Mouse (Mus musculus) lung, postnatal 36 days (tissue): ENCODE measurements around the gene Tcf7.

Experiments used
- DNase-seq: peaks from one replicate; pipeline ENCODE4 v3.0.0; 2022; ENCODE audit warnings: mixed read lengths

Gene Tcf7

GRCm38 (mm10) chr11:52267271-52267670, 15.5 kb downstream of the Tcf7 start:
- DNase-seq, result no peak

GRCm38 (mm10) chr11:52265616-52266307, 17.1 kb downstream of the Tcf7 start:
- DNase-seq, result no peak

DNA sequence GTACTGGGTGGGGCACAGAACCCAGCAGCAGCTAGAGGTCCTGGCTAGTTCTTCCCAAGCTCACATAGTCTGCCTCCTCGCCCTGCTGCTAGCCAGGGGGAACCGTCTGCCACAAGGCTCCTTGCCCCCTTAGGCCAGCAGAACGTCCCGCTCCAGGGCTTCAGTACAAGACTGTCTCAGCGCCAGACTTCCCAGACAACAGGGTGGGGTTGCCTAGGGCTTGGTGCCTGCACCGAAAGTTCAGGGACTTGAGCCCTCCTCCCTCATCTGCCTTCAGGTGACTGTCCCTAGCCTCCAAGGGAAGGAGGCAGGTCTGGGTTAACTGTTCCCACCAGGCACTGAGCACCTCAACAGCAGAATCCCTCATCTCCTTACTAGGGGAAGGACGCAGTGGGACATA, 17.9 kb downstream of the Tcf7 start:
- no peak for DNase-seq

- DNase-seq, result no peak
Measured at GRCm38 (mm10) chr11:52262338-52262737, 20.5 kb downstream of the Tcf7 start.

DNA sequence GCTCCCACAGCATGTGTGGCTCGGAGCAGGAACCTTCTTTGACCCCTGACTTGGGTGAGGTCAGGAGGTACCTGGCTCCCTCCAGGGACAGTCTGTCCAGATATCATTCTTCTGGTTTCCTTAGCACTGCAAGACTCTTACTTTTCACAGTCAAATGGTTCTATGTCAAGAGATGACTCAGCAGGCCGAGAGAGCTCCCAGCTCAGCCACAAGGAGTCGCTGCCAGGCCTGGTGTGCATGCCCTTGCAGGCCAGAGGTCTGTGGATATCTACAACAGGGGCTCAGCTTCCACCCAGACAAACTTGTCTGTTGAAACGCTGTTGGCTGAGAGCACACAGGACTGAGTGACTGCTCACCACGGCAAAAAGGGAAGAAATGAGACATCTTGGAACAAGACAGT, 20.9 kb downstream of the Tcf7 start:
- peak; percentile 88 for DNase-seq

- no peak for DNase-seq
Measured at GRCm38 (mm10) chr11:52260878-52261277, 21.9 kb downstream of the Tcf7 start.

GRCm38 (mm10) chr11:52258711-52259110, 24.1 kb downstream of the Tcf7 start:
- no peak for DNase-seq

DNA sequence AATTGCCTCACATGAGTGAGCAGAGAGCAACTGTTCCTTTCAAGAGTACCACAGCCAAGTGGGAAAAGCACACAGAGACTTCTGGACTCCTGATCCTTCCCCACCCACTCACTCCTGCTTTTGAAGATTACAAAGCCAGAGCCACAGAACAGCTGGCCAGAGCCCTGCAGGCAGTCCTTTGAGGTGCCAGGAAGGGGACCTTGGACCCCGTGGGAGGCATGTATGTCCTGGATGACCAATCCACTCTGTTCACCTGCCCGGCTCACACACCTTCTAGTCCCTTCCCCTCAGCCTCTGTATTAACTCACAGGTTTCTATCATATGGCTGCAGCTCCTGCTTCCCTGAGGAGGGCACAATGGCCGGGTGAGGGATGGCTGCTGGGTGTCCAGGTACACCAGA, 25.4 kb downstream of the Tcf7 start:
- no peak for DNase-seq

GRCm38 (mm10) chr11:52255077-52255476, 27.7 kb downstream of the Tcf7 start:
- no peak for DNase-seq

DNA sequence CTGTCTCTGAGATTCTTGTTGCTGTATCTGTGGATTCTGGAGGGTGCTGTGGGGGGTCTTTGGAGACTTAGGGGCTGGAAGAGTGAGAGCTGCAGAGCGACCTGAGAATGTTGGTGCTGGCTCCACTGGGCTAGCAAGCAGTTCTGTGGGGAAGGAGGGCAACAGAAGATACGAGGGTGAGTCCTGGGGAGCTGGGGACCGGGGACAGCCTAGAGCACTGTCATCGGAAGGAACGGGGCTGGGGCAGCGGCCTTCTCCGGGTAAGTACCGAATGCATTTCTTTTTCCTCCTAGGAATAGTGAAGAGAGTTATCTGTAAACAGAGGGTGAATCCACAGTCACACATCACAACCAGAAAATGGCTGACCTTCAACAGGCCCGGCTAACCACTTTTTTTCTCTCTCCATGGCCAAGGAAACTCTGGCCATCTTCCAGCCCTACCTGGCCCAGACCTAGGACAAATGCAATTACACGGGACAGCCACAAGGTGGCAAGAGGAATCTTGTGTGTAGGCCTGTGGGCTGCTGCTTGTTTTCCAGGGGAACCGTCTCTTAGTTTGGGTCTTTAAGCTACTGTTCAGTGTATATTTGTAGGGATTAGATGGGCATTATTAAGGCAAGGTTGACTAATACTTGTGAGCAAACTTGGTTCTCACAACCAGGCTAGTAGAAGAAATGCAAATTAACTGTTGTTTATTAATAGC, 29.0 kb downstream of the Tcf7 start:
- DNase-seq, result peak; percentile 84

DNA sequence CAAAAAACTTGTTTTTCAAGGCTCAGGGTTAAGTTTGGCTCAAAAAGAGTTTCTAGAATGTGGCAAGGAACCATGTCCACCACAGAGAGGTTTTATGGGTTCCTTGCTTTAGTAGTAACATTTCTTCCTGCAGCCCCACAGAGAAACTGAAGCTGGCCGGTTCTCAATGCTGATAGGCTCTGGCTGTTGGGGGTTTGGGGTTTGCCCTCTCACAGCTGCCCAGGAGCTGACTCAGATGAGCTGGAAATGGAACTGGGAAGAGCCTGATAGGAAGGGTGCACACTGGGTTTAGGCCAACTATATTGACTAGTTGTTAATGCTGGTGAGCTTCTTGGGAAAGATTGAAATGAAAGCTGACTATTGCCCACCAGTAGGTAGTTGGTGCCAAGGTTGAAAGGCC, 30.1 kb downstream of the Tcf7 start:
- no peak for DNase-seq

GRCm38 (mm10) chr11:52251770-52252169, 31.0 kb downstream of the Tcf7 start:
- DNase-seq, result no peak

GRCm38 (mm10) chr11:52249452-52249851, 33.4 kb downstream of the Tcf7 start:
- no peak for DNase-seq

DNA sequence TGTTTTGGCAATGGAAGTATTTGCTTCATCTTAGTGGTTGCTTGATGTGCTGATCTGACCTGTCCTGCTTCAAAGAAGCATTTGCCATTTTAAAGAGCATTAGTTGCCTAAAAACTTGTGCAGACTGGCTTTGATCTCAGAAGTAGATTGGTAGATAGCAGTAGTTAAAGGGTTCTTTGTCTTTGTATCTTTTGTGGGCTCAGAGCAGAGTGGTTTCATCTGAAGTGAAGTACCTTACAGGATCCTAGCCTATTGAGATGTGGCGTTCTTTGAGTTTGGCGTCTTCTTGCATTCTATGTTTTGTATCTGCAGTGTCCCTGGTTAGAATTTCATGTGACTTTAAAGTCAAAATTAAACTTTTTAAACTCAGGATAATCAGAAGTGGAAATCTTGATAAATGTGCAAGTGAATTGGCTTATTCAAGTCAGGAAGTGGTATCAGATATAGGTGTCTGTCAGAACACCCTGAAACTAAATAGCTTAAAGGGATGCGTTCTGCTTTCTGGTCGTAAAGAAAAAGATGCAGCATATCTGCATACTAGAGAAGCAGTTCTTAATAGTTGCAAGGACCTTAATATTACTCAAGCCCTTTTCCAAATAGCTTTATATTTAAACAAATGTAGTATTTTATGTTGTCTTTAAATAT, 41.8 kb downstream of the Tcf7 start:
- DNase-seq, result no peak

- peak; percentile 56 for DNase-seq
Measured at GRCm38 (mm10) chr11:52234509-52234908, 48.3 kb downstream of the Tcf7 start.

GRCm38 (mm10) chr11:52233906-52234305, 48.9 kb downstream of the Tcf7 start:
- DNase-seq, result no peak

GRCm38 (mm10) chr11:52233043-52233653, 49.7 kb downstream of the Tcf7 start:
- no peak for DNase-seq

DNA sequence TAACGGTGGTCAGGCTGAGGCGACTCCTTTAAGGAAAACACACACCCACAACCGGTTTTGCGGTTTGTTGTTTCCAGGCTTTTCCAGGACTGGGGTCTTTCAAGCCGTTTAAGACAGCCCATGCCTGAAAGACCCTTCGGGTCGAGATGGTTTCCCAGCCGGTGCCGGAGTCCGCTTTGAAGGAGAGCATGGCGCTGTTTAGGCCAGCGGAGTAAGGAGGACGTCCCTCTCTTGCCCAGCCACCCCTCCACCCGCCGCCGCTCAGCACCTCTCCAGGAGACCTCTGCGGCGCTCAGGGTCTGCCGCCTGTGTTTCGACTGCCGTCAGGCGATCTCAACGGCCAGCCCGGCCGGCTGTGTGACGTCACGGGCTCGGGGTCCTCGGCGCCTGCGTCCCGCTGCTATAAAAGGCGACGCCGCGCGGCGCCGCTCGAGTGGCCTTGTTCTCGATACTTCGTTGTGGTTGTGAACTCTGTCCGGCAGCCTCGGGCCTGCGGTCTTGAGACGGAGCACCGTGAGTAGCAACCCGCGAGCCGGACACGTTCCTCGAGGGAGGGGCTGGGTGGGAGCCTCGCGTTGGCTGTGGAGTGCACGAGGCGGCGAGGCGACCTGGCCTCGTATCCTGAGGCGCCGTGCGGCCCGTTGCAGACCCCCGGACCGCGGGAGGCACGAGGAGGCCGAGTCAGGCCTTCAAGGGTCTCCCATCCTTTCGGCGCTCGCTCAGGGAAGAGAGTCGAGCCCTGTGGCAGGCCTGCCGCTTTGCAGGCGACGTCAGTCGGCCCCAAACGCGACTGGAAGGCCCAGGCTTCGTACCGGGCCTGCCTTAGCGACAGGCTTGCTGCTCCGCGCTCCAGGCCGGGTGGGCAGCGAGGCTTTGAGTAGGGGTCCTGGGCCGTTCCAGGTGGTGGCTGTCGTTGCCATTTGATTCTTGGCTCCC, 50.9 kb downstream of the Tcf7 start, which contains the start of gene Skp1a:
TSS of gene Skp1a (plus strand) at position 390 of the 936 bp plus-strand sequence.
- DNase-seq, result peak; percentile 93

GRCm38 (mm10) chr11:52230694-52231093, 52.1 kb downstream of the Tcf7 start:
- no peak for DNase-seq

- no peak for DNase-seq
Measured at GRCm38 (mm10) chr11:52228722-52229448, 53.9 kb downstream of the Tcf7 start.

DNA sequence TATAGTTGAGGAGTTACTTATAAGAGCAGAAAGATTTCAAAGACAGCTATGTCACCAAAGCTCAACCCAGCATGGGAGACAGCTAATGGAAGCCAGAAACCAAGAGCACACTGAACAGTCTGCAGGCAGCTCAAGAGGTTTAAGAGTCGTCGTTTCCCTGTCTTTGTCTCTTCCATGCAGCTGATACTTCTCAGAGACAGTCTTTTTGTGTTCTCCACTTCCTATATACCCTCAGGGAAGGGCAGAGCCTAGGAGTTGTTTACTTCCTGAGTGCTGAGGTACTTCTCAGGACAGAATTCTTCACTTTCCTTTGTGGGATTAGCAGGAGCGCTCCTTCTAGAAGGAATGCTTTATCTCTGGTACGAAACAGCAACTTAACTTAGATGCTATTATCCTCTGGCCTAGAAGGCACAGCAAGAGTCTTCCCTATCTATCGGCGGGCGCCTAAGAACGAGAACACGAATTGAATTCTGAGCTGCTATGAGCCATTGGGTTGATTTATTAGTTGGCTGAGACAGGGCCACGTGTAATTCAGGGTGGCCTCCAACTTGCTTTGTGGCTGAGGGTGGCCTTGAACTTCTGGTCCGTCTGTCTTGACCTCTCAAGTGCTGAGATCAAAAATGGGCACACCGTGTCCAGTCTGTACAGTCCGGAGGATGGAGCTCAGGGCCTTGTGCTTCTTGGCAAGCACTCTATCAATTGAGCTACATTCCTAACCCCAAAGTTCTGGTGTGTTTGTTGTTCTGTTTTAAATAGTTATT, 55.2 kb downstream of the Tcf7 start:
- no peak for DNase-seq
